ENCODE assay signal across 24 mouse cellular contexts in the genomic region with DNA sequence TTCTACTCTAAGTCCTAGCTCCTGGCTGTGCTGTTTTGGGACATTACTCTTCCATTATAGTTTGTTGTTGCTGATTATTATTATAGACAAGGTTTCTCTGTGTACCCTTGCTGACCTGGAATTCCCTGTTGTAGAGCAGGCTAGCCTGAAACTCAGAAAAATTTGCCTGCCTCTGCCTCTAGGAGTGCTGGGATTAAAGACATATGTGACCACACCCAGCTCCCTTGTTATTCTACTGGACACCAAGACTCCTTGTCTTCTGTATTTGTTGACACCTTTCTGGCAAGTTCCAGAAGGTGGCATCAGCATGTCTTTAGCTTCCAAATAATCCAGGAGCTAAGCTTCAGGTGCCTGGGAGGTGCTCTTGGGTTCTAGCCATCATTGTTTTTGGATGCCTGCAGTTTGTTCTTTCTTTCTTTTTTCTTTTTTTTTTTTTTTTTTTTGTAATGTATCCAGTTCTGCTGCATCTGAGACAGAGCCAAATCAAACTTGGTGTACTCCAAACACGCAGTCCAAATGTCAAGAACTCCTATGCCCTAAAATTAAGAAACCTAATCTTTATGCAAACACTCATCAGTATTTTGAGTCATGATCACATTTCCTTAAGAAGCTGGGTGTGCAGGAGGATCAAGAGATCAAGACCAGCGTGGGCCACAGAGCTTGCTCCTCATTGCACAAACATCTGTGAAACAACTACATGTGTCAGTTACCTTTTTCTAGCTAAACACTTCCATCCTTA. TPM values are rescaled to one million over a fixed set of nuclear protein-coding genes. Genes with fewer than 3 reads are reported as not detected.
DNase-seq lines count a peak whose midpoint lies in the region; ATAC-seq and TF ChIP-seq lines count a peak whose summit lies in the region.
"Had no signal": no experiment of that assay in that cellular context is flagged by ENCODE, and none has a peak within 500 bp of the region (broad histone marks: within the 10 kb centered on the region; RNA-seq: fewer than 3 reads in every experiment).

No protein-coding gene starts in this region.

- no peak for ATAC-seq in hindbrain, embryonic 11.5 days (ENCODE audit: low FRiP score)
- ATAC-seq: activated CD4-positive, CD25-positive, alpha-beta regulatory T cell, adult 4 months; forebrain, embryonic 13.5 days; intestine, postnatal 0 days; midbrain, embryonic 15.5 days; Patski had no signal

- H3K4me3 ChIP-seq in layer of hippocampus, adult 2 months: no peak overlapping the region
- peak overlapping the region; percentile 29; the same call in 1 of the 2 replicates for H3K4me3 ChIP-seq in testis, adult 2 months (ENCODE audit: control insufficient read depth, low read depth, low read length)
- H3K4me3 ChIP-seq in hindbrain, embryonic 11.5 days (ENCODE audit: low read depth, low read length): no peak overlapping the region
- H3K4me3 ChIP-seq: forebrain, embryonic 13.5 days; heart, embryonic 13.5 days; hindbrain, embryonic 12.5 days; limb, embryonic 13.5 days; liver, embryonic 13.5 days; midbrain, embryonic 15.5 days; neural tube, embryonic 12.5 days had no signal

- no peaks in the 10 kb centered on the region; the same call in 1 of the 2 replicates for H3K36me3 ChIP-seq in testis, adult 2 months (ENCODE audit: control insufficient read depth, insufficient read depth, low read length)
- H3K36me3 ChIP-seq in hindbrain, embryonic 11.5 days (ENCODE audit: control insufficient read depth, insufficient read depth, low read length): peaks cover 14% of the 10 kb centered on the region; the same call in 1 of the 2 replicates

- no peak overlapping the region for H3K4me2 ChIP-seq in hindbrain, embryonic 11.5 days (replicated peaks; ENCODE audit: low read depth, low read length)
- H3K4me2 ChIP-seq: forebrain, embryonic 13.5 days; heart, embryonic 13.5 days; hindbrain, embryonic 12.5 days; limb, embryonic 13.5 days; liver, embryonic 13.5 days; midbrain, embryonic 15.5 days; neural tube, embryonic 12.5 days had no signal

- no peak overlapping the region for H3K9ac ChIP-seq in hindbrain, embryonic 11.5 days (ENCODE audit: low read depth, low read length)
- H3K9ac ChIP-seq: forebrain, embryonic 13.5 days; heart, embryonic 13.5 days; hindbrain, embryonic 12.5 days; limb, embryonic 13.5 days; liver, embryonic 13.5 days; midbrain, embryonic 15.5 days; neural tube, embryonic 12.5 days had no signal

- DNase-seq in layer of hippocampus, adult 2 months (ENCODE audit: low spot score in 2 of 2): no peak
- no peak for DNase-seq in layer of hippocampus, postnatal 36 days
- no peak for DNase-seq in testis, postnatal 10 days (ENCODE audit: low spot score)
- peak; percentile 59 for DNase-seq in gonadal fat pad, adult 2 months (ENCODE audit: low read depth)
- DNase-seq in hindbrain, embryonic 11.5 days (ENCODE audit: low spot score): no peak
- DNase-seq in right cerebral cortex, adult 18-20 months: no peak
- DNase-seq: adrenal gland, adult 8-10 months; heart, adult 18-20 months; heart, postnatal 14 days; kidney, postnatal 25 days; liver, embryonic 13.5 days; thymus, postnatal 25 days had no signal

- TF ChIP-seq POLR2A in testis, adult 2 months (IDR thresholded peaks at IDR 0.05; ENCODE audit: control insufficient read depth, low read depth, low read length): no peak

- H3K4me1 ChIP-seq in testis, adult 2 months (ENCODE audit: control insufficient read depth, insufficient read depth, low read length): no peaks in the 10 kb centered on the region
- H3K4me1 ChIP-seq in hindbrain, embryonic 11.5 days (replicated peaks; ENCODE audit: control insufficient read depth, insufficient read depth, low read length): no peaks in the 10 kb centered on the region
- H3K4me1 ChIP-seq: forebrain, embryonic 13.5 days; hindbrain, embryonic 12.5 days; limb, embryonic 13.5 days; midbrain, embryonic 15.5 days; neural tube, embryonic 12.5 days had no signal

- TF ChIP-seq CTCF in layer of hippocampus, adult 2 months (conservative IDR thresholded peaks at IDR 0.05): 0 out of 2 replicates have a peak, but pooled peaks have one; percentile 4
- TF ChIP-seq CTCF in testis, adult 2 months (IDR thresholded peaks at IDR 0.05; ENCODE audit: control insufficient read depth, insufficient read depth, insufficient replicate concordance, low read depth, low read length): no peak

- H3K27ac ChIP-seq in layer of hippocampus, adult 2 months: no peak overlapping the region
- H3K27ac ChIP-seq in testis, adult 2 months (ENCODE audit: control insufficient read depth, insufficient read depth, low read depth, low read length): no peak overlapping the region
- H3K27ac ChIP-seq in hindbrain, embryonic 11.5 days (ENCODE audit: low read depth, low read length): no peak overlapping the region
- H3K27ac ChIP-seq: forebrain, embryonic 13.5 days; heart, embryonic 13.5 days; hindbrain, embryonic 12.5 days; limb, embryonic 13.5 days; liver, embryonic 13.5 days; macrophage; midbrain, embryonic 15.5 days; neural tube, embryonic 12.5 days had no signal

- WGBS in hindbrain, embryonic 11.5 days: 95% methylated on average over 2 of the region's 2 CpGs

- no peaks in the 10 kb centered on the region for H3K27me3 ChIP-seq in testis, adult 2 months (ENCODE audit: control insufficient read depth, insufficient read depth, low read length)
- no peaks in the 10 kb centered on the region for H3K27me3 ChIP-seq in hindbrain, embryonic 11.5 days (ENCODE audit: control insufficient read depth, insufficient read depth, low read length)
- H3K27me3 ChIP-seq: forebrain, embryonic 13.5 days; heart, embryonic 13.5 days; hindbrain, embryonic 12.5 days; limb, embryonic 13.5 days; liver, embryonic 13.5 days; midbrain, embryonic 15.5 days; neural tube, embryonic 12.5 days; Patski had no signal

- no peaks in the 10 kb centered on the region for H3K9me3 ChIP-seq in hindbrain, embryonic 11.5 days (ENCODE audit: control insufficient read depth, low read length)
- H3K9me3 ChIP-seq: forebrain, embryonic 13.5 days; G1E; heart, embryonic 13.5 days; hindbrain, embryonic 12.5 days; limb, embryonic 13.5 days; liver, embryonic 13.5 days; midbrain, embryonic 15.5 days; neural tube, embryonic 12.5 days had no signal

RNA-seq across cellular contexts. Expression of a gene that starts 30.1 kb away (rescaled TPM):
- 1 to 10 TPM; 2.1 to 2.4 TPM for total RNA-seq in layer of hippocampus, adult 2 months (2021)
- 1 to 10 TPM; 2.2 to 2.5 TPM for total RNA-seq in layer of hippocampus, postnatal 36 days (2021)
- 3.7 and 4.1 TPM in 2 replicates for polyA plus RNA-seq in testis, adult 2 months (2012; rRNA removed)
- 12.1 and 16.9 TPM in 2 replicates for polyA plus RNA-seq in gonadal fat pad, adult 2 months (2012; rRNA removed)
- 0.15 TPM in 2 replicates for polyA plus RNA-seq in hindbrain, embryonic 11.5 days (2014; fragmentation: Nextera tagmentation; extraction: Ambion mirVana)
- polyA plus RNA-seq: G1E had no signal
